Mouse (Mus musculus): Measurements from ENCODE around the gene Rsg1. TPM values are rescaled to one million over a fixed set of nuclear protein-coding genes. Genes with fewer than 3 reads are reported as not detected.

Gene Rsg1
- total RNA-seq, 2 experiments from 2014 or later, result 0.70 to 0.89 TPM

DNA sequence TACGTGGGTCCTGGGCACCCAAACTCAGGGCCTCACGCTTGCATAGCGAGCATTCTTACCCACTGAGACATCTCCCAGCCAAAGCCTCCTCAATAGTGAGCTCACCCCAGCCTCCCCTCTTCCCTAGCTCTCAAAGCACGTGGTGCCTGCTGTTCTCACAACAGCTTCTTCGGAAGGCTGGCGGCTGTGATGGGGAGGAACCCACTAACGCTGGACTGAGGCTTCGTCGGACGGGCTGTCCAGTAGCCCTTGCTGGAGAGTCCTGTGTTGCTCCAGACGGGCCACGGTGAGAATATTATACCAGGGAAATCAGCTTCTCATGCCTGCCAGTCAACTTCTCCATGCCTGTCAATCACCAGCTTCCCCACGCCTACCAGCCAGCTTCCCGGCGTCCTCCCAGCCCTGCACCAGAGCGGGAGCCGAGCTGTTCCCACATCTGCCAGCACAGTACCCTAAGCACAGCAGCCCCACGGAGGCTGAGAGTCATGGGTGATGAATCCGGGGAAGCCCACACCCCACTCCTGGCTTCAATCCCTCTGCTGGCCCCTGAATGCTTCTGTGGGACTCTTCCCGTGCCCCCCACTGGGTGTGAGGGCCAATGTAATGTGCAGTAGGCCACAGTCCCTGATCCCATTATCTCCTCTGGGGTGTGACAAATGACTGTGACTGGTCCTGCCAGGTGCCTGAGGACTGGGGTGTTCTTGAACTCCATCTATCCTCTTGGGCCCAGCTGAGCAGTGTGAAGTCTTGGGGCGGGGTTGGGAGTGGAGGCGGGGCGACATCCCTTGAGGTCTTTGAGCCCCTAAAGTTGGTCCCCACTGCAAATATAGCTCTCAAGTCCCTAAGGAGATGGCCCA, 61.0 kb downstream of the Rsg1 start:
- DNase-seq, result no peak

Other genes starting within 250 kb of the Rsg1 start
- gene Atp13a2, start 227.1 kb upstream of the Rsg1 start, total RNA-seq (2021), result 10 to 100 TPM; 19.1 to 25.9 TPM
- 10 to 100 TPM; 79.1 to 88.6 TPM for gene Mfap2, start 203.5 kb upstream of the Rsg1 start, total RNA-seq (2021)
- gene Crocc, start 153.4 kb upstream of the Rsg1 start, total RNA-seq (2021), result 1 to 10 TPM; 3.8 to 9.3 TPM
- 10 to 100 TPM; 27.2 to 31.1 TPM for gene Necap2, start 135.6 kb upstream of the Rsg1 start, total RNA-seq (2021)
- gene Spata21, start 125.6 kb upstream of the Rsg1 start, total RNA-seq (2021), result not detected
- gene Szrd1, start 74.2 kb upstream of the Rsg1 start, total RNA-seq (2021), result 100 to 1,000 TPM; 173 to 178 TPM
- gene Fbxo42, start 66.0 kb upstream of the Rsg1 start, total RNA-seq (2021), result 10 to 100 TPM; 10.0 to 11.4 TPM
- gene Arhgef19, start 25.5 kb downstream of the Rsg1 start, total RNA-seq (2021), result 1 to 10 TPM; 2.6 to 3.2 TPM
- gene Epha2, start 87.3 kb downstream of the Rsg1 start, total RNA-seq (2021), result 1 to 10 TPM; 3.9 to 5.9 TPM
- gene Fam131c, start 154.3 kb downstream of the Rsg1 start, total RNA-seq (2021), result under 1 TPM in 1 of 2 experiments, not detected in 1; 0.16 TPM
- gene Clcnka, start 184.8 kb downstream of the Rsg1 start, total RNA-seq (2021), result 1 to 10 TPM; 1.2 to 1.3 TPM
- gene Clcnkb, start 202.1 kb downstream of the Rsg1 start, total RNA-seq (2021), result under 1 TPM; 0.09 to 0.45 TPM
- 100 to 1,000 TPM; 200 to 208 TPM for gene Hspb7, start 206.8 kb downstream of the Rsg1 start, total RNA-seq (2021)
- gene Srarp, start 222.1 kb downstream of the Rsg1 start, total RNA-seq (2021), result not detected
- 10 to 100 TPM; 16.1 to 17.3 TPM for gene Zbtb17, start 230.7 kb downstream of the Rsg1 start, total RNA-seq (2021)